8 mouse cellular contexts compared by ENCODE assay signal in genomic region chr7:30279536-30279935, GRCm38 (mm10). TPM values are rescaled to one million over a fixed set of nuclear protein-coding genes. Genes with fewer than 3 reads are reported as not detected.
A peak's percentile ranks its signal among the peaks of the same experiment; 100 is the strongest.
DNase-seq lines count a peak whose midpoint lies in the region; ATAC-seq and TF ChIP-seq lines count a peak whose summit lies in the region.

No protein-coding gene starts in this region.

- H3K36me3 ChIP-seq in intestine, embryonic 14.5 days (ENCODE audit: control insufficient read depth, insufficient read depth, low read length), result no peaks in the 10 kb centered on the region
- H3K36me3 ChIP-seq in myocyte (ENCODE audit: control insufficient read depth, insufficient read depth), result no peaks in the 10 kb centered on the region

- H3K27ac ChIP-seq in left cerebral cortex, adult 2 months, result no peak overlapping the region
- H3K27ac ChIP-seq in intestine, embryonic 14.5 days (ENCODE audit: low read depth), result peak overlapping the region; percentile 99

- TF ChIP-seq POLR2A in myocyte (IDR thresholded peaks at IDR 0.05; ENCODE audit: insufficient read length, low read depth), result no peak

- peak overlapping the region; percentile 49 for H3K9ac ChIP-seq in intestine, embryonic 14.5 days (ENCODE audit: low read length)

- ATAC-seq in intestine, embryonic 14.5 days (replicated peaks; ENCODE audit: low FRiP score, low TSS enrichment, low read depth), result no peak

- no peak overlapping the region for H3ac ChIP-seq in myocyte (ENCODE audit: control insufficient read depth, insufficient read length)

- no peaks in the 10 kb centered on the region for H3K9me3 ChIP-seq in intestine, embryonic 14.5 days (ENCODE audit: control insufficient read depth, low read length)

- no peak for DNase-seq in left cerebral cortex, adult 2 months (ENCODE audit: extremely low spot score in 1 of 2, low spot score in 2 of 2)
- DNase-seq in left cerebral cortex, postnatal 14 days (ENCODE audit: low spot score in 2 of 2), result no peak
- DNase-seq in embryo, embryonic 11 days, result peak; percentile 60
- no peak for DNase-seq in intestine, embryonic 14.5 days (ENCODE audit: low spot score)
- no peak for DNase-seq in ovary, adult 18-20 months (ENCODE audit: low spot score)
- DNase-seq in thymus, postnatal 36 days, result no peak
- no peak for DNase-seq in thymus, postnatal 25 days

- peak overlapping the region; percentile 85 for H3K4me3 ChIP-seq in left cerebral cortex, adult 2 months
- peak overlapping the region; percentile 62 for H3K4me3 ChIP-seq in intestine, embryonic 14.5 days (ENCODE audit: low read depth, low read length)
- peak overlapping the region; percentile 36 for H3K4me3 ChIP-seq in myocyte

- H3K79me2 ChIP-seq in myocyte (ENCODE audit: control insufficient read depth, insufficient read depth), result no peaks in the 10 kb centered on the region

- intact Hi-C loops in left cerebral cortex, adult 2 months (cut with DNase I), result no loop called here
- intact Hi-C loops in left cerebral cortex, postnatal 14 days (cut with DNase I), result no loop called here

- H3K4me2 ChIP-seq in intestine, embryonic 14.5 days (ENCODE audit: low read length), result peak overlapping the region; percentile 94
- peak overlapping the region; percentile 91 for H3K4me2 ChIP-seq in myocyte (ENCODE audit: low read depth)

- peaks cover 10% of the 10 kb centered on the region for H3K4me1 ChIP-seq in intestine, embryonic 14.5 days (replicated peaks; ENCODE audit: control insufficient read depth, insufficient read depth, low read length)

- TF ChIP-seq CTCF in left cerebral cortex, adult 2 months (IDR thresholded peaks at IDR 0.05), result no peak

- H3K27me3 ChIP-seq in intestine, embryonic 14.5 days (replicated peaks; ENCODE audit: control insufficient read depth, insufficient read depth, low read length), result no peaks in the 10 kb centered on the region
- no peaks in the 10 kb centered on the region for H3K27me3 ChIP-seq in myocyte (ENCODE audit: control insufficient read depth, insufficient read depth, insufficient read length)

- under 1% methylated on average over 6 of the region's 6 CpGs for WGBS in intestine, embryonic 14.5 days

TF ChIP-seq in myocyte, 11 proteins besides CTCF, POLR2A, EP300 and RAD21:
- TF ChIP-seq TCF3 (IDR thresholded peaks at IDR 0.05; ENCODE audit: insufficient read length, low read depth) (no peak), REST (IDR thresholded peaks at IDR 0.05; ENCODE audit: insufficient read depth, insufficient read length) (no peak), E2F4 (IDR thresholded peaks at IDR 0.05; ENCODE audit: insufficient read depth) (no peak), MYOG (IDR thresholded peaks at IDR 0.05; ENCODE audit: control insufficient read depth in 1 of 3, insufficient read depth in 1 of 3, insufficient read length in 2 of 3, low read depth in 2 of 3) (no peak), MYOD1 (IDR thresholded peaks at IDR 0.05; ENCODE audit: control insufficient read depth in 1 of 3, insufficient read length in 2 of 3, low read depth in 2 of 3) (no peak), SRF (IDR thresholded peaks at IDR 0.05; ENCODE audit: control insufficient read depth, insufficient read length, low read depth) (no peak), TCF12 (IDR thresholded peaks at IDR 0.05; ENCODE audit: insufficient read depth, poor library complexity, severe bottlenecking) (no peak), MAX (IDR thresholded peaks at IDR 0.05; ENCODE audit: low read depth) (no peak), CEBPB (IDR thresholded peaks at IDR 0.05; ENCODE audit: insufficient read depth, poor library complexity, severe bottlenecking) (no peak), POLR2AphosphoS2 (IDR thresholded peaks at IDR 0.05; ENCODE audit: insufficient read length, low read depth) (no peak), USF1 (IDR thresholded peaks at IDR 0.05; ENCODE audit: low read depth) (no peak)

RNA-seq across cellular contexts. Expression of gene Thap8, which starts 0.4 kb away (rescaled TPM):
- total RNA-seq in left cerebral cortex, adult 2 months (2021), result not detected
- under 1 TPM in 1 of 2 experiments, not detected in 1; 0.26 TPM for total RNA-seq in left cerebral cortex, postnatal 14 days (2021)
- 0.24 and 0.26 TPM in 2 replicates for polyA plus RNA-seq in intestine, embryonic 14.5 days (2014; fragmentation: Nextera tagmentation; extraction: Ambion mirVana)
- polyA plus RNA-seq in myocyte (2012; fragmentation: generic; extraction: Trizol), result 0.02 TPM

RNA-seq across cellular contexts. Expression of gene Wdr62, which starts 0.7 kb away (rescaled TPM):
- 1 to 10 TPM; 1.0 to 1.6 TPM for total RNA-seq in left cerebral cortex, adult 2 months (2021)
- total RNA-seq in left cerebral cortex, postnatal 14 days (2021), result 1 to 10 TPM; 1.2 to 2.0 TPM
- polyA plus RNA-seq in intestine, embryonic 14.5 days (2014; fragmentation: Nextera tagmentation; extraction: Ambion mirVana), result 8.5 and 10.5 TPM in 2 replicates
- polyA plus RNA-seq in myocyte (2012; fragmentation: generic; extraction: Trizol), result 5.0 TPM

RNA-seq across cellular contexts. Expression of gene Clip3, which starts 12.0 kb away (rescaled TPM):
- total RNA-seq in left cerebral cortex, adult 2 months (2021), result 100 to 1,000 TPM; 488 to 492 TPM
- 100 to 1,000 TPM; 499 to 503 TPM for total RNA-seq in left cerebral cortex, postnatal 14 days (2021)
- 41.4 and 46.1 TPM in 2 replicates for polyA plus RNA-seq in intestine, embryonic 14.5 days (2014; fragmentation: Nextera tagmentation; extraction: Ambion mirVana)
- polyA plus RNA-seq in myocyte (2012; fragmentation: generic; extraction: Trizol), result 19.4 TPM

RNA-seq across cellular contexts. Expression of gene Alkbh6, which starts 29.0 kb away (rescaled TPM):
- 10 to 100 TPM; 65.7 to 71.4 TPM for total RNA-seq in left cerebral cortex, adult 2 months (2021)
- total RNA-seq in left cerebral cortex, postnatal 14 days (2021), result 10 to 100 TPM; 53.4 to 55.3 TPM
- 70.7 and 79.3 TPM in 2 replicates for polyA plus RNA-seq in intestine, embryonic 14.5 days (2014; fragmentation: Nextera tagmentation; extraction: Ambion mirVana)
- polyA plus RNA-seq in myocyte (2012; fragmentation: generic; extraction: Trizol), result 33.9 TPM

RNA-seq across cellular contexts. Expression of gene Syne4, which starts 35.1 kb away (rescaled TPM):
- 10 to 100 TPM in 1 of 2 experiments, 1 to 10 TPM in 1; 8.8 to 19.2 TPM for total RNA-seq in left cerebral cortex, adult 2 months (2021)
- 1 to 10 TPM; 6.9 to 8.2 TPM for total RNA-seq in left cerebral cortex, postnatal 14 days (2021)
- polyA plus RNA-seq in intestine, embryonic 14.5 days (2014; fragmentation: Nextera tagmentation; extraction: Ambion mirVana), result 52.2 and 60.5 TPM in 2 replicates
- 1.2 TPM for polyA plus RNA-seq in myocyte (2012; fragmentation: generic; extraction: Trizol)
